In the genomic region with DNA sequence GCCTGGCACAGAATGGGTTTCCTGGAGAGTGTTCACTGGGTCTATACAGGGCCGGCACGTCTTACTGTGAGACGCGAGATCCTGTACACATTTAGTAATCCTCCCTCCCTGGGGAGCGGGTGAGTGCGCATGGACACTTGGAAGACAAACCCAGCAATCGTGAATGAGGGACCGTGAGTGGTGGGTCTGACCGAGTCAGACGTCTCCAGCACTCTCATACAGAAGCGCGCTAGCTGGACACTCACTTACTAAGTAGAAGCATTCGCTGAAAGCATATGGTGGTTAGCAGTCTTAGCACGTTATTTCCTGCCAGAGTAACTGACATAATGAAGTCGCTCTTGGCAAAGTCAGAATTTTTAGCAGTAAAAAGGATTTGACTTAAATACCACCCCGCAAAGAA, we compare ENCODE assay signal across 9 mouse cellular contexts.
DNase-seq lines count a peak whose midpoint lies in the region; ATAC-seq and TF ChIP-seq lines count a peak whose summit lies in the region.
"Had no signal": no experiment of that assay in that cellular context is flagged by ENCODE, and none has a peak within 500 bp of the region (broad histone marks: within the 10 kb centered on the region; RNA-seq: fewer than 3 reads in every experiment).

No protein-coding gene starts in this region.

- TF ChIP-seq CTCF in cerebellum, adult 2 months (IDR thresholded peaks at IDR 0.05; ENCODE audit: borderline replicate concordance, insufficient read depth, low read depth, low read length) = no peak

- no peak overlapping the region for H3K27ac ChIP-seq in cerebellum, adult 2 months (ENCODE audit: insufficient read depth, low read length)
- peak overlapping the region; percentile 53 for H3K27ac ChIP-seq in lung, embryonic 15.5 days
- peak overlapping the region; percentile 52; the same call in 1 of the 2 replicates for H3K27ac ChIP-seq in stomach, embryonic 15.5 days

- no peak overlapping the region for H3K4me2 ChIP-seq in lung, embryonic 15.5 days
- H3K4me2 ChIP-seq in stomach, embryonic 15.5 days = peak overlapping the region; percentile 12; the same call in 1 of the 2 replicates

- TF ChIP-seq POLR2A in cerebellum, adult 2 months (IDR thresholded peaks at IDR 0.05; ENCODE audit: borderline replicate concordance, insufficient read depth, low read length) = no peak

- no peaks in the 10 kb centered on the region for H3K9me3 ChIP-seq in lung, embryonic 15.5 days
- H3K9me3 ChIP-seq in stomach, embryonic 15.5 days = no peaks in the 10 kb centered on the region

- H3K36me3 ChIP-seq in lung, embryonic 15.5 days = no peaks in the 10 kb centered on the region
- no peaks in the 10 kb centered on the region for H3K36me3 ChIP-seq in stomach, embryonic 15.5 days

- no peak overlapping the region for H3K9ac ChIP-seq in lung, embryonic 15.5 days
- H3K9ac ChIP-seq in stomach, embryonic 15.5 days = no peak overlapping the region

- peaks cover 24% of the 10 kb centered on the region for H3K4me1 ChIP-seq in cerebellum, adult 2 months (ENCODE audit: control insufficient read depth, insufficient read depth, low read length)
- peaks cover 64% of the 10 kb centered on the region for H3K4me1 ChIP-seq in lung, embryonic 15.5 days
- H3K4me1 ChIP-seq in stomach, embryonic 15.5 days = peaks cover 33% of the 10 kb centered on the region

- no peak for DNase-seq in cerebellum, adult 2 months
- DNase-seq in cerebellum, adult 9-11 months = no peak
- no peak for DNase-seq in lung, postnatal 10 days
- DNase-seq in left cerebral cortex, postnatal 25 days (ENCODE audit: low spot score in 2 of 2) = peak; percentile 56 to 85
- DNase-seq in MN1 (ENCODE audit: low spot score) = no peak
- no peak for DNase-seq in spleen, adult 18-20 months

- WGBS in cerebellum, adult 2 months = 11% methylated on average over 16 of the region's 16 CpGs
- 61% methylated on average over 16 of the region's 16 CpGs for WGBS in lung, embryonic 15.5 days
- WGBS in stomach, embryonic 15.5 days = 63% methylated on average over 16 of the region's 16 CpGs

- no peaks in the 10 kb centered on the region for H3K27me3 ChIP-seq in cerebellum, adult 2 months (ENCODE audit: control insufficient read depth, insufficient read depth, low read length)
- H3K27me3 ChIP-seq in lung, embryonic 15.5 days = no peaks in the 10 kb centered on the region
- H3K27me3 ChIP-seq in stomach, embryonic 15.5 days (replicated peaks) = no peaks in the 10 kb centered on the region
- H3K27me3 ChIP-seq: Patski had no signal

- peak overlapping the region; percentile 12 for H3K4me3 ChIP-seq in cerebellum, adult 2 months (replicated peaks; ENCODE audit: insufficient read depth, low read depth, low read length)
- no peak overlapping the region for H3K4me3 ChIP-seq in lung, embryonic 15.5 days
- H3K4me3 ChIP-seq in stomach, embryonic 15.5 days (replicated peaks) = no peak overlapping the region

- ATAC-seq in lung, embryonic 15.5 days (ENCODE audit: borderline replicate concordance, extremely low read depth, low FRiP score, low TSS enrichment) = no peak
- ATAC-seq in stomach, embryonic 15.5 days (ENCODE audit: insufficient read depth, low FRiP score, low read depth) = no peak
- ATAC-seq: Patski had no signal

- intact Hi-C loops in left cerebral cortex, postnatal 25 days (cut with DNase I) = loop anchor here (1.0 kb wide), 1 partner anchor 77 kb away; no protein-coding TSS in a partner anchor

Comparison
In these comparisons a context has a peak if more than half of its experiments do, and no peak if none do; other contexts are left out.
1. DNase-seq: peak in left cerebral cortex, postnatal 25 days (2 of 2); none in cerebellum, adult 2 months (0 of 2), cerebellum, adult 9-11 months (single experiment), lung, postnatal 10 days (single experiment), MN1 (single experiment) and spleen, adult 18-20 months (0 of 2).